Mouse (Mus musculus) layer of hippocampus, adult 9-11 months (tissue): ENCODE results near the gene Foxo1.

Source experiments
- DNase-seq: peaks from one replicate; pipeline ENCODE4 v3.0.0; 2022

Foxo1 gene

DNA sequence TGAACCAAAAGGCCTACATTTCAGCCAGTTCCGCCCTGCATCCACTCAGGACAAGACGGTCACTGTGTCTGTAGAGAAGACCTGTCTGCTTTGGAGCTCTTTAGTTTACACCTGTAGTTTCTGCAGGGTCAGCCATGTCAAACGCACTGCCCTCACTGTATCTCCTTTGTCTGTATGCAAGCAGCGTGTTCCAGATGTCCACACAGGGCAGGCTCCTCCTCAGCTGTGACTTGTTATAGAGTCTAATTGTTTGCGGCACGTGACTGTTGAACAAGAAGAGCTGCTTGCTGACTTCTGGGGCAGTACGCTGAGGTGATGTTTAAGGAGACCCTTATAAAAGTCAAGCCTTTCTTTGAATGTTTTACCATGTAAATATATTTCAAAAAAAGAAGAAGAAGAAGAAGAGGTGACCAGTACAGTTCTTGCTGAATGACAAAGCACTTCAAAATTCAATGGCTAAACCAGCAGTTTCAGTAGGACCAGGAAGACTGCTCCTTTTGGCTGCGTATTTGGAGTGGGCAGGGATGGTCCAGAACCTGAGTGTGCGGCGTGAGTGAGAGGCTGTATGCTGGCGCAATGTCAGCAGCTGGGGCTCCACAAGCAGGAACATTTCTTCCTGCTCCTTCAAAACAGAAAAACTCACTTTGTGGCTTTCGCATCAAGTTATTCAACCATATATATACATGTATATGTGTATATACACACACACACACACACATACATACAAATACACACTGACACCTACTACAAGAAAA is 52.6 kb downstream of the Foxo1 start:
- no peak for DNase-seq

DNA sequence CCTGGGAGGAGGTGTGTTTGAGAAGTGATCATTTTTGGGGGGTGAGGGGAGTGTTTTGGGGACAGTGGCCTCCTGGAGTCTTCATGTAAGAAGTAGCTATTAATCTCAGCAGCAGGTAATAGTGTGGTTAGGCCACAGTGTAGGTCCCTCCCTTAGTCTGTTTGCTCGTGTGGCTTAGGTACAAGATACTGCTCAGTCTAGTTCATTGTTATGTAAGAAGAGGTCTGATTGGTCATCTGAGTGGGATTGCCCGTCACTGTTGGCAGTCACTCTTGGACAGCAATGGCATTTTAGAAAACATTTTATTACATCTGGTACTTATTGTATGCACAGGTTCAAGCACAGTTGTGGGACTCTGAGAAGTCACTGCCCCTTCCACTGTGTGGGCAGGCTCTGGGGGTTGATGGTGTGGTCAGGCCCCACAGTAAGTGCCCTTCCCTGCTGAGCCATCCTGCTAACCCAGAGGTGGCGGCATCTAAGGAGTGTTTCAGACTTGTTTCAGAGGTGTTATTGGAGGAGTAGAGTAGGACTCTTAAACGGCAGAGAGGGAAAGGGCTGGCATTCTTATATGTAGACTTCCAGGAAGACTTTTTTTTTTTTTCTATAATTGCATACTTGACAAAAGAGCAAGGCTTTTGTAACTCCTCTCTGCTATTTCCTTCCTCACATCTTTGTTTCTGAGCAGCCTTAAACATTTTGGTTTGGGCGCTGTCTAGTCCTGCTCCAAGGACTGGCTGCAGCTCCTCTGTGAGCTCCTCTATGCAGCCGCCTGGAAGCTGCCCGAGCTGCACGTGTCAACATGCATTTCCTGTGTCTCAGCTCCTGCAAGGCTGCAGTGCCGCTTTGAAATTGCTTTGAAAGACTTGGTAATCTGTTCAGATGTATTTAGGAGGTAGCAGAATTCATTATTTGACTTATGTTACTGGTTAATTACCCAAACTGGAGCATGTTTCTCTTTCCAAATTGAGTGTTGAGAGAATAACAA is 54.6 kb downstream of the Foxo1 start:
- DNase-seq: no peak

DNA sequence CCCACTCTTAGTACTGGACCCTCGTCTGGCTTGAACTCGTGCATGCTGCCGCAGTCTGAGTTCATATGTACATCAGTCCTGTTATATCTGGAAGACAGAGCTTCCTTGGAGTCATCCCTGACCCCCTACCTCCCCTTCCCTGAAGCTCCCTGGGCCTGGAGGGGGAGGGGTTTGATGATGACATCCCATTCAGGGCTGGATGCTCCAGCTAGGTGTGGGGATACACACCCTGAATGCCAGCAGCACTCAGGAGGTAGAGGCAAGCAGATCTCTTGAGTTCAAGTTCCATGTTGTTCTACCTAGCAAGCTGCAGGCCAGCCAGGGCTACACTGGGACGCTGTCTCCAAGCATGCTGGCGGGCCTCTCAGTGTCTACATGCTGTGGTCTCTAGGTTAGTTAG is 56.9 kb downstream of the Foxo1 start:
- DNase-seq: no peak

DNA sequence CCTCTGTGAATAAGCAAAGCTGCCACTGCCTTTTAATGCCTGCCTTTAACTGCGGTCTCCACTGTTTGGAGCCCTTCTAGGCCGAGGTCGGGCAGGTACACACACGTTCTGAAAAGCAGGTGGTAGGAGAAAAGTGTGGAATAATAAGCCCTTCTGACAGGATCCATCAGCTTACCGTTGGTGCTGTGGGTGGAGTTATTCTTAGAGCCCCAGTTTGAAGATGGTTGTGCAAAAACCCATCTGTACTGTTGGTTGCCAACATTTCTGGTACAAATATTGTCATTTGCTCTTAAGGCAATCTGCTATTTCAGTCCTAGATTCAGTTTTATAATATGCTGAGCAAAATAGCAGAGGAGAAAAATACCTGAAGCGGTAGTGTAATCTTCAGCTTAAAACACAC is 58.6 kb downstream of the Foxo1 start:
- DNase-seq: peak; percentile 72

DNA sequence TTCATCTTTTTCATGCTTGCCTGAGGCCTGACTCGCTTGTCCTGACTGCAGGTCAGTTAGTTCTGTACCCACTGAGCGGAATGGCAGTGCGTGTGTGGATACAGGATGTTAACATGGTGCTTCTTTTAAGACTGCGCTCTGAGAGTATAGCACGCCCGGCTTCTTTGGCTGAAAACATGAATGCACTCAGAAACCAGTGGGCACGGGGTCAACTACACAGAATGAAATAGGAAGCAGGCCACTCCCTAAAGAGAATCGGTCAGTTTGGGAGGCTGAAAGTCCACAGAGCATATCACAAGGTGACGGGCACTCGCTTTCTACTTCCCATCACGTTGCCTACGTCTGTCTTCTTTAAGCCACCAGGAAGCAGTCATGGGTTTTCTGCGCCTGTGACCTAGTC is 59.0 kb downstream of the Foxo1 start:
- DNase-seq: no peak

DNA sequence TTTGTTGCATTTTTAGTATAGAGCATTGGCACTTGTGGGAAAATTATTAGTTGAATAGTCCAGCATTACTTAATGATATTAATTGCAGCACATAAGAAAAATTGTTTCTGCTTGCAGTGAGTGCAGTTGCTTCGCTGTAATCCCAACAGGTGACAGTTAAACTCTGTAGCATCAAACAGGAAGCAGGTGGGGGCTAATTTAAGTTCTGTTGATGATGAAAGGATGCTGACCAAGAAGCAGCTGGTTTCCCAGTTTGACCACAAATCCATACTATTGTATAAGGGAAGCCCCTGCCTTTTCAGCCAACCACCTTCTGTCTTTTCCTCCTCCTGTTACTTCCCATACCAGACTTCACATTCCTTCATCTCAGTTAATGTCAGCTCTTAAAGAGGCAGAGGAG is 63.6 kb downstream of the Foxo1 start:
- DNase-seq: no peak

DNA sequence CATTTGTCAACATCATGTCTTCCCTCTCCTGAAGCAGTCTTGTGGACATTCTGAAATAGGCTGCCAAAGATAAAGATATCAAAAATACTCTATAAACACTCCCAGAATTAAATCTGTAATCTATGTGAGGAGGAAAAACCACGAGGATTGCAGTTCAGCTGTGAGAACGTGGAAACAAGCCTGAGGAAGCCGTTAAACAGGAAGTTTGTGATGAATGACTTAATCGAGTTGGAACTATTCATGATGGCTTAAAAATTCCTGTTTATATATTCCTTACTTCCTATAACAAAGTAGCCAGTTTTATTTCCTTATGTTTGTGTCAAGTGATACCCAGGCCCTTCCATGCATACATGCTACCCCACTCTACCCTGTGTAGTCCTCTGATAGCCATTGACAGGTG is 70.6 kb downstream of the Foxo1 start:
- DNase-seq: no peak

DNA sequence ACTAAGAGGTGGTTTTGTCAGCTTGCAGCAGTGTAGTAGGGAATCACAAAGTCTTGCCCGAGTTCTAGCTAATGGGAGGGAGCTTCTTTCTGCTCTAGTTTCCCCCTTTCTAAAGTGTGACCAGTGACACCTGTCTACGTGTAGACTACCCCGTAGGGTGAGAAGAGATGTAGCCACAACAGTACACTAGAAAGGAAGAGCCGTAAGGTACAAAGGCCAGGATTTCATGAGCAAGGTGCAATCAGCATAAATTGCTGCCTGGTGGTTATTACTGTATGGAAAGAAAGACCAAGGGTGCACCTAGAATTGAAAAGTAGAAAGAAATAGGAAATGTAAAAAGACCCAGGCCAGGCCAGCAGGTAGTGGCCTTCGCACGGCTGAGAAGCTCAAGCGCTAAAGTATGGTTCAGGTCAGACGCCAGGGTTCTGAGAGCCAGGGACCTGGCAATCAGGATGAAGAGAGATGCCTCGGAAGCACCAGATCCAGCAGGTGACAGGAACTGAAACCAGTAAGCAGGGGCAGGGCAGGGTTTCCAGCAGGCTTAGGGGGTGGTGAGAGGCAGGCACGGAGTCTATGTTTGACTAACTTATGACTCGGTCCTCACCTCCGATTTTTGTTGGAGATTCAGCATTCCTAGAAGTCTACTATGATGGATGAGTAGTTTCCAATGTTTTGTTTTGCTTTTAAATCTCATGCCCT is 72.3 kb downstream of the Foxo1 start:
- DNase-seq: no peak

DNA sequence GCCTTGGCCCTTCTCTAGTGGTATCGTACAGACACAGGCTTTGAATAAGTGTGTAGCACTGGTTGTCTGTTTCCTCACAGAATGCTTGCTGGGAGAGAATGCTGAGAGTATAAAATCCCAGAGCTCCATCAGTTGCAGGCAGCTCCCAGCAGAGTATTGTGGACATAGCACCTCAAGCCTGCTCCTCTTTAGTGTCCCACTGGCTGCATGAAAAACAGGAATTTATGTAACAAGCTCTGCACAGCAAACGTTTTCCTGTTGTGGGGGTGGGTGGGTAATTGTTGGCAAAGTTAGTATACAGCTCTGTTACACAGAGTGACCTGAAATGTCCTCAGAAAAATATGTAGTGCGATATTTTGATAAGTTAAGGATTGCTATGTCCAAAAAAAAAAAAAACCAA is 74.1 kb downstream of the Foxo1 start:
- peak; percentile 38 for DNase-seq

DNA sequence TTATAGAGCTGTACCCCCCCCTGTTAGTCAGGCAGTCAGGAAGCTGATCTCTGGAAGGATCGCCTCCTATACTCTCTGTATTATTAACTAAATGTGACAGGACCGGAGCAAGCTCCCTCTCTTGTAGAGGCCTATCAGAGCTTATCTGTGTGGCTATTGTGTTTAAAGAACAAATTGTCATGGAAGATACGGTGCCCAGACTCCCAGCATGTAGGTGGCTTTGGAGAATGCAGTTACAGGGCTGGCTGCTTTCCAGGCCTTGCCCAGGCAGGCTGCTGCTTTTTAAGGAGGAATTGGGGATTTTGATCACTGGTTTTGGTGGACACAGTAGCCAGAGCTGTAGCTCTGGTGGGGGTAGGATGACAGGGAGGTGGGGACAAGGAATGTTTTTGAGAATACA is 74.7 kb downstream of the Foxo1 start:
- DNase-seq: peak; percentile 58

DNA sequence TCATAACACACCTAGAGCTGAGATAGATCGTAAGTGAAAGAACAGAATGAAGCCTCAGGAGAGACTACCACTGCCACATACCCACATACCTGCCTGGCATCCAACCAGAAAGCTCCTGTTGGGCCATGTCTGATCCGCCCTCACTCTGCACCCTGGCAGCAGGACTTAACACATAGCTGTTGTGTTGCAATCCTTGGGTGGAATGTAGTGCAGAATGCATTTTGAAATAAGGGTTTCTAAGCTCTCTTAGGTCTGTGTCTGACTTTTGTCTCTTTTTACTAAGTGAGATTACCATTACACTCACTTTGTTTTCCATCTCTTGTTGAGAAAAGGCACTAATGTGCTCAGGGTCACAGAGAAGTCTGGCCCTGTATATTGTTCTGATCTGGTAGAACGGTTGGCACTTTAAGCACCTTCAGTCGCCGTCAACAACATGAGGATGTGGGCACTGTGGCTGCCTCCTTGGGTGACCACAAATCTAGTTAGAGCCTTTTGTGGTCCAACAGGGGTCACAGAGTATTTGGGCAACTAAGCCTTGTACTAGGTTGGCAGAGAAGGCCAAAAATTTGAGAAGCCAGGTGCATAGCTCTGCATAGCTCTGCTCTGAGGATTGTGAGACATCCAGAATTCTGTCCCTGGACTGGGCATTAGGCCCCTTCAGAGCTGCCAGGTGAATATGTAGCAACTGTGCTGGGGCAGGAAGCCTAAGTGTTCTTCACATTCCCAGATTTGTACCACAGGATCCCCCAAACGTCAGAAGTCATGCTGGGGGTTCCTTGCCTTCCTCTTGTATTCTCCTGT is 75.3 kb downstream of the Foxo1 start:
- no peak for DNase-seq

DNA sequence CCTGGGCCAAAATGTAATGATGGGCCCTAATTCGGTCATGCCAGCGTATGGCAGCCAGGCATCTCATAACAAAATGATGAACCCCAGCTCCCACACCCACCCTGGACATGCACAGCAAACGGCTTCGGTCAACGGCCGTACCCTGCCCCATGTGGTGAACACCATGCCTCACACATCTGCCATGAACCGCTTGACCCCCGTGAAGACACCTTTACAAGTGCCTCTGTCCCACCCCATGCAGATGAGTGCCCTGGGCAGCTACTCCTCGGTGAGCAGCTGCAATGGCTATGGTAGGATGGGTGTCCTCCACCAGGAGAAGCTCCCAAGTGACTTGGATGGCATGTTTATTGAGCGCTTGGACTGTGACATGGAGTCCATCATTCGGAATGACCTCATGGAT is 77.7 kb downstream of the Foxo1 start:
- no peak for DNase-seq

DNA sequence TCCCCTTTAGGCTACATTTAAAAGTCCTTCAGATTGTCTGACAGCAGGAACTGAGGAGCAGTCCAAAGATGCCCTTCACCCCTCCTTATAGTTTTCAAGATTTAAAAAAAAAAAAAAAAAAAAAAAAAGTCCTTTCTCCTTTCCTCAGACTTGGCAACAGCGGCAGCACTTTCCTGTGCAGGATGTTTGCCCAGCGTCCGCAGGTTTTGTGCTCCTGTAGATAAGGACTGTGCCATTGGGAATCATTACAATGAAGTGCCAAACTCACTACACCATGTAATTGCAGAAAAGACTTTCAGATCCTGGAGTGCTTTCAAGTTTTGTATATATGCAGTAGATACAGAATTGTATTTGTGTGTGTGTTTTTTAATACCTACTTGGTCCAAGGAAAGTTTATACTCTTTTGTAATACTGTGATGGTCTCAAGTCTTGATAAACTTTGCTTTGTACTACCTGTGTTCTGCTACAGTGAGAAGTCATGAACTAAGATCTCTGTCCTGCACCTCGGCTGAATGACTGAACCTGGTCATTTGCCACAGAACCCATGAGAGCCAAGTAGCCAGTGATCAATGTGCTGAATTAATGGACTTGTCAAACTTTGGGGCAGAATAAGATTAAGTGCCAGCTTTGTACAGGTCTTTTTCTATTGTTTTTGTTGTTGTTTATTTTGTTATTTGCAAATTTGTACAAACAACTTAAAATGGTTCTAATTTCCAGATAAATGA is 79.0 kb downstream of the Foxo1 start:
- no peak for DNase-seq

DNA sequence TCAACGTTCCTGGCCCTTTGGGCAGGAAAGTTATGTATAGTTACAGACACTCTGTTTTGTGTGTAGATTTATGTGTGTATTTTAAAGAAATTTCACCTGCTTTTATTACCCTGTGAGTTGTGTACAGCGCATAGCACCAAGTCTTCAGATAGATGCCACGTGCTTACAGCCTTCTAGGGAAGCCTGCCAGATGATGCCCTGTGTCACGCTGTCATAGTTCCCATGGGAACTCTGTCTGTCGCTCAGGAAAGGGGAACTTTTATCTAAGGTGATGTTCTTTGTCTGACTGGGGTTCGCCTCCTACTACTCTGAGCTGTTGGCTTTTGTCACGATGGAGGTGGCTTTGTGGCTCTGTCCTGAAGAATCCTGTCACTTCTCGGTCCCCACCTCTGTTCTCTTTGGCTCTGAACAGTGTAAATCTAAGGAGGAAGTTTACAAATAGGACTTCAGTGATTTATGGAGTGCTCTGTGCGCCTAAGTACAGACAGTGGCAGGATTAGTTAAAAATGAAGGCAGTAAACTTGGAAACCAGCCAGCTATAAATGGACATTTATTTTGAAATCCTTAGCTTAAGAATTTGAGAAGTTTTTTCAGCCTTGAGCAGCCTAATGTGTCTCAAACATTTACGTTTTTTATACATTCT is 80.0 kb downstream of the Foxo1 start:
- no peak for DNase-seq

DNA sequence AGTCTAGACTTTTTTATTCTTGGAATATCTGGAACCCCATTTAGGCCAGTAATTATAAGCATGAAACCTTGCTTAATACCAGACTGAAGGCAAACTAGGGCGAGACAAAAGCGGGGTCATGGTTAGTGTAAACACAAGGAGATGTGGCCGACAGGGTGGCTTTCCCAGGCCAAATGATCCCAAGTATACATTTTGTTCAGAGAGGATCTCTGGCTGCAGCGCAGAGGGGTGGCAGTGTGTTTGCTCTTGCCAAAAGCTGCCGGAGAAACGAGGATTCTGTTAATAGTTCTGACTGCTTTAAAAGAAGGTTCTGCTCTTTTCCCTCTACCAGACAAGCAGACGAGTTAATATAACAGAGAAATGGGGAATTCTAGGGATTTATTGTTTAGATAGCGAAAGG is 82.5 kb downstream of the Foxo1 start:
- DNase-seq: no peak

DNA sequence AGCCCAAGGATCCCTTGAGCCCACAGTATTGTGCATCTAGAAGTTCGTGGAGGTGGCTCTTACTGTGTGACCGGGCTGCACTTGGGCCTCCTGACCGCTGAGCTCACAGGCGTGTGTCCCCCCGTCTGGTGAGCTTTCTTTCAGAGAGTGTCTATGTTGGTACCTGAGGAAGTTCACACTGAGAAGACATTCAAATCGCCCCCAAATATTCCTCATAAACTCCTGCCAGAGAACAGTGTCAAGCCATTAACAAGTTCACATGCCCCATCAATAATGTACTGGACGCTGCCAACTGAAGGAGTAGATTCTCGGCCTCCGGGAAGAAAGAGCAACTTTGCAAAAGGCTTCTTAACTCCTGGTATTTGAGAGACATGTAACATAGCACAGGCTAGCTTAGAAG is 83.8 kb downstream of the Foxo1 start:
- DNase-seq: no peak

DNA sequence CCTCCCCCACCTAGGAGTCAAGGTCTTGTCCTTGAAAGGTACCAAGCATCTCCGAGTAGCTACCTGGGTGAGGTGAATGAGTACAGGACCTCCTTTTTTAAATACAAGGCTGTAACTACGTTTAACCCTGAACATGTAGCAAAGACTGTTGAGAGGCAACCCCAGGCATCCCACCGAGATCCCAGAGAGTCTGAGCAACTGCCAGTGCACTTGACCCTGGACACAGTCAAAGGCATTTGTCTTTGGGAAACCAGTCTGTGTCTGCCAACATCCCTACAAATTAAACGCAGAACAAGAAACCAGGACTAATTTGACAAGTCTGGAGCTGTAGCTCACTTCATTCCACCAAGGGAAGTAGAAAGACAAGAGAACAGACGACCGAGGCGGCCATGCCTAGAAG is 86.1 kb downstream of the Foxo1 start:
- DNase-seq: no peak

DNA sequence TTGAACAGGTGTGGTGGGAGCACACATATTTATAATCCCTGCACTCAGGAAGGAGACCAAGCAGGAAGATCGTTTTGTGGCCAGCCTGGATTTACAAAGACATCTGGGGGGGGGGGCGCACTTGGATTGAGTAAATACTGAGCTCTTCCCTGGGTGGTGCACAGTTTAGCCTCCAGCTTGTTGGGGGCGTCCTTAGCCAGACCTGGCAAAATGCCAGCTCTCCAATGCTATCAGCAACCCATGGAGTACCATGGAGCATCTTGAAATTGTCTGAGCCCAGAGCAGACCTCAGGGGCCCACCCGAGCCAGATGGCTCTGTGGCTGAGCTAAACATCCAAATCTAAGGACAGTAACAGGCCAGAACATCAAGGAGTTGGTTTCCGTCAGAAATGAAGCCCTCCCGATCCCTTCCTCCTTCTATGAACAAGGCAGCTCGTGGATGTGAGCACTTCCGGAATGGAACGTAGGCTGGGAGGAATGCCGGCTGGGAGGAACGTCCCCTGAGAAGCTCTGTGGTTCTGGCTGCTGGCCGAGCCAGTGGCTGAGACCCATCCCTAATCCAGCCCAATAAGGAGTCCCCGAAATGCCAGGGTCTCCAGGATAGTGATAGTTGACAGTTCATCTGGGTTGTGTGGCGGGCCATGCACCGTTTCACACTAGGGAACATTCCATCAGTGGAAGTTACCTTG is 89.3 kb downstream of the Foxo1 start:
- no peak for DNase-seq

DNA sequence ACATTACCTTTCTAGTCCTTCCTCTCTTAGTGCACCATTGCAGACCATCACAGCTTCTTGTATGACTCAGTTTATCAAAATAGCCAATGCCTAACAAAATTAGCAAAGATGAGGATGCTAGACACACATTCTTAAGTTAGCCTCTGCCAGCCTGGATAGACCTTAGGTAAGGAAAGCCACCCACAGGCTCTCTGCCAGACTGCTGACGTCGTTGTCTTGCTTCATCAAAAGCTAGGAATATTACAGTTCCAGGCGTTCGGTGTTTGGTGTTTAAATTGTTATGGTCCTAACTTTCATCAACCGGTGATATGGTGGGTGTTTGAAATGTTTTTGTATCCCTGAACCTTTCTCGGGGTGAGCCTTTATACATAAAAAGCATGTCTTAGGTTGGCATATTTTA is 96.4 kb downstream of the Foxo1 start:
- no peak for DNase-seq

DNA sequence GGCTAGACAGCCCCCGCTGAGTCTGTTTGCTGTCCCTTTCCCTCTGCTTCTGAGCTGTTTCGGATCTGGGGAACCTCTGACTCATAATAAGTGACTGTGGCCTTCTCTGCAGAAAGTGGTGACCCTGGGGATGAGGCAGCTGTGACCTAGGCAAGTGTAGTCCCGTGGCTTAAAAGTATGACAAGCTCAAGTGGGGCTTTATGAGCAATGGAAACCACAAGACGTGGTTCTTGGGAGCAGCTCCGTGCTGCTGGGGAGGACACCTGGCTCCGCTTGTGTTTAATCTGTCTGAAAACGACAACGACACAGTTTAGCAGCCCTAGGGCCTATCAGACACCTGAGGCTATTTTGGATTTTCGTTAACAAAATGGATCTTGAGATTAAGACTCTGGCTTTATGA is 101.1 kb downstream of the Foxo1 start:
- no peak for DNase-seq

DNA sequence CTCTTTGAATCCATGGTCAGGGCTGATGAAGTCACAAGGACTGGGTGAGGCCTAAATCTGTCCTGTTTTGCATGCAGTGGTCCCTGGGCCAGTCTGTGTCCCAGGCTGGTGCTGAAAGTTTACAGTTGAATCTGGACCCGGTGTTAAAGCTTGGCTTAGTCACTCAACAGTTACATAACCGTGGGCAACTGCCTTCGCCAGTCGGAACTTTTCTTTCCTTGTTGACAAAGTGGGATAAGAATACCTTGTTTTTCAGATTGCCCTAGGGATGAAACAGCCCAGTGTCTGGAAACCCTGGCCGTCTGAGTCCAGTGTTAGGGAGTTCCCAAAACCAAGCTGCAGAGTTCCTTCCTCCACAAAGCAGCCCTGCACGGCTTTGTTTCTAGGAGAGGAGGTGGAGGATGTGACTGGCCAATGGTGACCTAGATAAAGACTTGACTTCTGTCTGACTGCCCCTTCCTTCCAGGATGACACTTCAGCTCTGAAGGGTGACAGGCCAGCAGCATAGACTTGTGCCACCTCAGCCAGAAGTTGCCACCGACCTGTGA is 101.8 kb downstream of the Foxo1 start:
- no peak for DNase-seq
